ENCODE assay signal across 9 mouse cellular contexts in genomic region chr12:91313974-91314587, GRCm38 (mm10).
A peak's percentile ranks its signal among the peaks of the same experiment; 100 is the strongest.
DNase-seq lines count a peak whose midpoint lies in the region; ATAC-seq and TF ChIP-seq lines count a peak whose summit lies in the region.
"Had no signal": no experiment of that assay in that cellular context is flagged by ENCODE, and none has a peak within 500 bp of the region (broad histone marks: within the 10 kb centered on the region; RNA-seq: fewer than 3 reads in every experiment).

No protein-coding gene starts in this region.

- peak; percentile 83 to 85; a peak in 3 of 4 replicates for ATAC-seq in hematopoietic stem cell, adult 5-6 weeks (replicated peaks in 1 of 2; ENCODE audit: insufficient read depth in 1 of 2, low FRiP score in 2 of 2, low TSS enrichment in 1 of 2, low read depth in 1 of 2, poor library complexity in 2 of 2, severe bottlenecking in 2 of 2)
- ATAC-seq in megakaryocyte-erythroid progenitor cell, adult 5-6 weeks (replicated peaks; ENCODE audit: low FRiP score, low TSS enrichment, poor library complexity, severe bottlenecking), result peak; percentile 90

- peak; percentile 23 for DNase-seq in kidney, adult 9 months
- no peak for DNase-seq in kidney, postnatal 4 days
- DNase-seq in CD4-positive, CD25-positive, alpha-beta regulatory T cell, adult 2 months (ENCODE audit: low read depth, low spot score), result peak; percentile 65
- peak; percentile 89 for DNase-seq in brain, embryonic 14.5 days (ENCODE audit: low read depth)
- no peak for DNase-seq in ovary, postnatal 10 days (ENCODE audit: low spot score)
- no peak for DNase-seq in spleen, postnatal 4 days (ENCODE audit: low spot score in 2 of 2)
- DNase-seq: liver, embryonic 13.5 days had no signal

- no peak for TF ChIP-seq POLR2A in brain, embryonic 14.5 days (IDR thresholded peaks at IDR 0.05; ENCODE audit: borderline replicate concordance, extremely low read depth, insufficient read depth, insufficient read length, poor library complexity, severe bottlenecking)

- peak; percentile 55 for TF ChIP-seq CTCF in brain, embryonic 14.5 days (IDR thresholded peaks at IDR 0.05; ENCODE audit: borderline replicate concordance, extremely low read depth, insufficient read depth, insufficient read length)

Comparison
In these comparisons a context has a peak if more than half of its experiments do, and no peak if none do; other contexts are left out.
1. DNase-seq: peak in kidney, adult 9 months (single experiment), CD4-positive, CD25-positive, alpha-beta regulatory T cell, adult 2 months (single experiment) and brain, embryonic 14.5 days (single experiment); none in kidney, postnatal 4 days (0 of 2), ovary, postnatal 10 days (single experiment) and spleen, postnatal 4 days (0 of 2).